Mouse (Mus musculus) stomach, postnatal 0 days (tissue): ENCODE results near the gene Foxe1. TPM values are rescaled to one million over a fixed set of nuclear protein-coding genes. Genes with fewer than 3 reads are reported as not detected.
A peak's percentile ranks its signal among the peaks of the same experiment; 100 is the strongest.

Experiments used
- ATAC-seq: fragments of 200-750 bp; cut with Nextera tagmentation; 2 replicates; pipeline ENCODE4 v1.8.0; 2017; ENCODE audit not compliant: low FRiP score, low TSS enrichment
- DNase-seq: peaks from one replicate; pipeline ENCODE4 v3.0.0-alpha.2; 2016; ENCODE audit warnings: low spot score
- H3K27ac ChIP-seq: fragments of 300-500 bp; sonication (generic); replicated peaks from 2 replicates; pipeline ENCODE4 v1.5.1; 2014; ENCODE audit warnings: mild to moderate bottlenecking, control low read depth
- H3K27me3 ChIP-seq: fragments of 300-500 bp; sonication (generic); 2 replicates; pipeline ENCODE4 v1.6.1; 2014; ENCODE audit warnings: low read length; ENCODE audit not compliant: control insufficient read depth, insufficient read depth
- H3K36me3 ChIP-seq: fragments of 300-500 bp; sonication (generic); 2 replicates; pipeline ENCODE4 v1.6.1; 2014; ENCODE audit warnings: low read length, mixed read lengths; ENCODE audit not compliant: control insufficient read depth, insufficient read depth
- H3K4me1 ChIP-seq: fragments of 300-500 bp; sonication (generic); replicated peaks from 2 replicates; pipeline ENCODE4 v1.6.1; 2014; ENCODE audit warnings: antibody characterized with exemption; ENCODE audit not compliant: control insufficient read depth, insufficient read depth
- H3K4me2 ChIP-seq: fragments of 300-500 bp; sonication (generic); replicated peaks from 2 replicates; pipeline ENCODE4 v1.6.1; 2014; ENCODE audit warnings: low read depth, mild to moderate bottlenecking, control low read depth, moderate library complexity
- H3K4me3 ChIP-seq: fragments of 300-500 bp; sonication (generic); 2 replicates; pipeline ENCODE4 v1.5.1; 2014; ENCODE audit warnings: low read depth, low read length, control low read depth
- H3K9ac ChIP-seq: fragments of 300-500 bp; sonication (generic); 2 replicates; pipeline ENCODE4 v1.6.1; 2014; ENCODE audit warnings: mild to moderate bottlenecking, low read length, control low read depth, mixed read lengths
- H3K9me3 ChIP-seq: fragments of 300-500 bp; sonication (generic); 2 replicates; pipeline ENCODE4 v1.6.1; 2016; ENCODE audit warnings: low read length; ENCODE audit not compliant: control insufficient read depth
- CTCF ChIP-seq: IDR thresholded peaks from 2 replicates; pipeline ENCODE4 v1.5.1; 2016; ENCODE audit warnings: antibody characterized with exemption, low read depth, mild to moderate bottlenecking, moderate library complexity
- EP300 ChIP-seq: optimal IDR thresholded peaks from 2 replicates; pipeline ENCODE3; 2016; ENCODE audit warnings: antibody characterized with exemption
- WGBS: fragments of 180-500 bp; shearing (Covaris S2); extraction: QIAGEN DNeasy Blood & Tissue Kit; methylation state at CpG from one replicate; pipeline ENCODE4 v1.1.7; 2014; 5-methylcytosine and 5-hydroxymethylcytosine counted together
- polyA plus RNA-seq: library from polyadenylated mRNA; unstranded; fragments of >200 nt; fragmentation: Nextera tagmentation; extraction: Ambion mirVana; gene quantifications from 2 replicates; pipeline ENCODE4 v1.2.1, GENCODE M21; 2015

Gene Foxe1
- polyA plus RNA-seq, 1 experiment from 2014 or later: 0.78 TPM

- Histone ChIP-seq H3K27ac (no peak overlapping the region), H3K4me2 (no peak overlapping the region), H3K9ac (no peak overlapping the region), H3K9me3 (no peaks in the 10 kb centered on the region), H3K4me3 (no peak overlapping the region), H3K27me3 (peaks cover 22% of the 10 kb centered on the region; the same call in 1 of the 2 replicates), H3K4me1 (no peaks in the 10 kb centered on the region), H3K36me3 (no peaks in the 10 kb centered on the region)
- 35% methylated on average over 9 of the region's 9 CpGs for WGBS
- no peak for TF ChIP-seq CTCF
- no peak for TF ChIP-seq EP300
- no peak for ATAC-seq
- no peak for DNase-seq
These were observed 5.5 kb downstream of the Foxe1 start for GRCm38 (mm10) chr4:46348897-46349296.

- Histone ChIP-seq H3K9me3 (no peaks in the 10 kb centered on the region), H3K4me3 (no peak overlapping the region), H3K27me3 (peaks cover 19% of the 10 kb centered on the region; the same call in 1 of the 2 replicates), H3K9ac (no peak overlapping the region), H3K4me1 (no peaks in the 10 kb centered on the region), H3K36me3 (no peaks in the 10 kb centered on the region), H3K4me2 (no peak overlapping the region), H3K27ac (no peak overlapping the region)
- DNase-seq: no peak
- 60% methylated on average over 5 of the region's 5 CpGs for WGBS
- TF ChIP-seq CTCF: no peak
- no peak for TF ChIP-seq EP300
- no peak for ATAC-seq
These were observed 6.1 kb downstream of the Foxe1 start for GRCm38 (mm10) chr4:46349530-46349929.

GRCm38 (mm10) chr4:46353045-46353444 lies 9.6 kb downstream of the Foxe1 start:
- no peak overlapping the region for H3K4me3 ChIP-seq
- TF ChIP-seq EP300: no peak
- TF ChIP-seq CTCF: no peak
- no peak for DNase-seq
- H3K27ac ChIP-seq: no peak overlapping the region
- H3K4me1 ChIP-seq: no peaks in the 10 kb centered on the region
- H3K9me3 ChIP-seq: no peaks in the 10 kb centered on the region
- H3K36me3 ChIP-seq: no peaks in the 10 kb centered on the region
- H3K27me3 ChIP-seq: peaks cover 3% of the 10 kb centered on the region; the same call in 1 of the 2 replicates
- ATAC-seq: no peak
- WGBS: 19% methylated on average over 10 of the region's 10 CpGs
- no peak overlapping the region for H3K9ac ChIP-seq
- H3K4me2 ChIP-seq: no peak overlapping the region

DNA sequence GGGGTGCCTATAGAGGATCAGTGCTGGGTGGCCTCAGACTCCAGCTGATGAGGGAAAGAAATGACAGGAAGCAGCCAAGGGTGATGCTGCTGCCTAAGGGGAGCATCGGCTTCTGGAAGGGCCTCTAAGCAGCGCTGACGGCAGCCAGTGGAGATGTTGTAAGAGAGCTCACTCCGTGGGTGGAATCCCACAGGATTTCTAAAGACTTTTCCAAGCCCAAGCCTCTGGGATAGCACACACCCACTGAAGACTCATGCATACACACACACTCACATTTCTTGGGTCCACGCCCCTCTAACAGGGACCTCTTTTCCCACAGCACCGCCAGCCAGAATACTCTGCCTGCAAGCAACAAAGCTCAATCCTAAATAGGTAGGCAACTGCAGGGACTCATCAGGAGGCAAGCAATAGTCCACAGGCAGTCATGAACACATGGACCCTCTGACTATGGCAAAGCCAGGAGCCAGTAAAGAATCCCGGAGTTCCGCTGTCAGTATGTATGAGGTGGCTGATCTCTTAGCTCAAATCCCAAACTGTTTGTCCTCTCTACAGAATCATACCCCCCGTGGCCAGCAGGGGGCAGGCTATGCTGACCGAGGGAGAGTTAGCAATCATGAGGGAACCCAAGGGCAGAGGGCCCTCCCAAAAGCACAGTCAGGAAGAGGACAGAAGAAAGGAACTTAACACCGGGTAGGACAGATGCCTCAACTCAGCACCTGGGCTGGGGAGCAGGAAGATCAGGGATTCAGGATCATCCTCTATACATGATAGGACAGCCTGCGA lies 13.1 kb downstream of the Foxe1 start:
- peak; percentile 70 for DNase-seq
- H3K4me1 ChIP-seq: no peaks in the 10 kb centered on the region
- TF ChIP-seq CTCF (peak; percentile 84), EP300 (no peak)
- no peak; the same call in 1 of the 2 replicates for ATAC-seq
- H3K9ac ChIP-seq: peak overlapping the region; percentile 13; the same call in 1 of the 2 replicates
- no peak overlapping the region for H3K27ac ChIP-seq
- no peak overlapping the region for H3K4me3 ChIP-seq
- no peaks in the 10 kb centered on the region for H3K27me3 ChIP-seq
- H3K9me3 ChIP-seq: no peaks in the 10 kb centered on the region
- 42% methylated on average over 12 of the region's 12 CpGs for WGBS
- no peaks in the 10 kb centered on the region for H3K36me3 ChIP-seq
- no peak overlapping the region for H3K4me2 ChIP-seq

DNA sequence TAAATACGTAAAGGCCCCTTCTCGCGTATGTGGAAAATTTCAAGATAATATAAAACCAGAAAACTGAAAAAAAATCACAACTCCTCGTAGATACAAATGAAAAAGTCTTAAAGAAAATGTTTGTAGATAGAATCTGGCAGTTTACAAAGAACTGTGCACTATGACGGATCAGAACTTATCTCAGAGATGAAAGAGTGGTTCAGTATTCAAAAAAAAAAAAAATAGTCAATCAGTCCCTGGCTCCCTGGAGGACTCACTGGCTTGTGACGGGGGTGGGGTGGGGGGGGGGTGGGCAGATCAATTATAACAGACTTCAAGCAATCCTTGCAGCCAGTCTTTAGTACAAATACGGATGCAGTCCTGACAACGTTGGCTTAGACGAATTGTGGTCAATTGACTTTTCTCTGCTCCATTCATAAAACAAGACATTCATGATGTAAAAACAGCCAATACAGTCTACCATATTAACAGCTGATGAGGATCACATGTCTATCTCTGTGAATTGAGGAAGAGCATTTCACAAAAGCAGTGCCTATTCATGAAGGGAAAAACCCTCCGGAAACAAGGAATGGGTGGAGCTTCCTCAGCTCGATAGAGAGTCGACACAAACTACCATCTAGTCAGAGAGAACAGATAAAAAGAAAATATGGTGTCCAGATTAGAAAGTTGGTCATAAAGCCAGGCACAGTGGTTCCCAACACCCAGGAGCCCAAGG lies 16.3 kb downstream of the Foxe1 start:
- no peak for ATAC-seq

More for the DNA sequence above, 16.3 kb downstream of the Foxe1 start:
- 58% methylated on average over 12 of the region's 12 CpGs for whole genome bisulfite sequencing
- H3K36me3 ChIP-seq: no peaks in the 10 kb centered on the region
- H3K9me3 ChIP-seq: 0 out of 2 replicates have a peak, but pooled peaks cover 2% of the 10 kb centered on the region
- no peak overlapping the region for H3K9ac ChIP-seq
- H3K4me2 ChIP-seq: no peak overlapping the region
- no peaks in the 10 kb centered on the region for H3K27me3 ChIP-seq
- no peaks in the 10 kb centered on the region for H3K4me1 ChIP-seq
- no peak overlapping the region for H3K27ac ChIP-seq
- DNase-seq: no peak
- no peak overlapping the region for H3K4me3 ChIP-seq
- no peak for TF ChIP-seq CTCF
- TF ChIP-seq EP300: no peak
